Mouse (Mus musculus): Measurements from ENCODE around the gene Ano7. TPM values are rescaled to one million over a fixed set of nuclear protein-coding genes. Genes with fewer than 3 reads are reported as not detected.
"Not testable (repeated sequence)": the region's sequence is repeated elsewhere in the genome, so short reads cannot be mapped to it uniquely, and the experiment has no call there.

Ano7 gene
- total RNA-seq, 2 experiments from 2014 or later, result not detected

DNA sequence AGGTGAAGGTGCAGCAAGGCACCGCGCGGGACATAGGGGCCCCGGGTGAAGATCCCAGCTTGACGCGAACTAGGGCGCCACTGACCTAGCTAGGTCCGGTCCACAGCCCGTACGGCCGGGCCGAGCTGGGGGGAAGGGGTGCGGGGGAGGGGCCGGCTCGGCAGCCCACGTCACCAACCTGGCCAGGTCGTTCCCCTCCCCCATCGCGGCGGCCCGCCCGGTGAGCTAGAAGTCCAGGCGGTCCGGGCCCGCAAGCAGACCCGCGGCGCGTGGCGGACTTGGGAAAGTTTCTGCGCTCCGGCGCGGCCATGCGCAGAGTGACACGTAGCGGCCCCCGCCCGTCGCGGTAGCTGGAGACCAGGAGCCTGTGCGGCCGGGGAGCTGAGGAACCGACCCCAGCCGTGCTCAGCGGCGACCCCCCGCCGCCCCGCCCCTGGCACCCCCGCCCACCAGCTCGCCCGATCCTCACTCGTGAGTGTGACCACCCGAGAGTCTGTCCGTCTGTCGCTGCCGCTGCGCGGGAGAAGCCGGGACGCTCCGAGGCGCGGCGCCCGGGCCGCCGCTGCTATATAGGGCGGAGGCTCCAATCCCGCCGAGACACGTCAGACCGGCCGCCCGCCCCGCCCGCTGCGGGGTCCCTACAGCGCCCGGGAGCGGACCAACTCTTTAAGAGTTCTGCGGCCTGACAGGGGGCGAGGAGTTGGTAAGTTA, 71.5 kb downstream of the Ano7 start:
- peak; percentile 84 to 85 for DNase-seq (ENCODE audit: low spot score in 2 of 2)

DNA sequence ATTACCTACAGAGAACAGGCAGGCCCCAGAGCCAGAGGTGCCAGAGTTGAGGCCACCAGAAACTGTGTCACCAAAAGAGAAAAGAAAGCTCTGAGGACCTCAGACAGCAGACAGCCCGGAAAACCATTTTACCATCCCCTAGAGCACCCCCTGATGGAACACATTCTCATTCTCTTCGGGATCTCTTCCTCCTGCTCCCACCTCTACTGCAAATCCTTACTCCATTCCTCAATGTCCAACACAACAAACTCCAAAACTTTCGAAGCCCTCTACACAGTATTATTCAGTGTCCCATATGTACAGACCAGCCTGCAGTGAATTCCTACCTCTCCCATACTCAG, 72.1 kb downstream of the Ano7 start:
- DNase-seq (ENCODE audit: low spot score in 2 of 2), result no peak

DNA sequence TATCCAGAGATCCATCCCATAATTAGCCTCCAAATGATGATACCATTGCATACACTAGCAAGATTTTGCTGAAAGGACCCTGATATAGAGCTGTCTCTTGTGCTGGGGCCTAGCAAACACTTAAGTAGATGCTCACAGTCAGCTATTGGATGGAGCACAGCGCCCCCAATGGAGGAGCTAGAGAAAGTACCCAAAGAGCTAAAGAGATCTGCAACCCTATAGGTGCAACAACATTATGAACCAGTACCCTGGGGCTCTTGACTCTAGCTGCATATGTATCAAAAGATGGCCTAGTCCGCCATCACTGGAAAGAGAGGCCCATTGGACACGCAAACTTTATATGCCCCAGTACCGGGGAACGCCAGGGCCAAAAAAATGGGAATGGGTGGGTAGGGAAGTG, 76.4 kb downstream of the Ano7 start:
- not testable (repeated sequence) for DNase-seq (ENCODE audit: low spot score in 2 of 2)

- DNase-seq (ENCODE audit: low spot score in 2 of 2), result no peak
Measured at GRCm38 (mm10) chr1:93453721-93454255, 80.1 kb downstream of the Ano7 start.

Small RNA genes within 50 kb of the gene (microRNA-seq; reads per million reads assigned to microRNA genes)
- 0 reads per million in 2 experiments for gene Mir6345 (ENCODE audit: borderline number of aligned reads in 2 of 2)
- 0 reads per million in 2 experiments for gene Mir6902 (ENCODE audit: borderline number of aligned reads in 2 of 2)

Other genes with a start within 250 kb of the Ano7 start
- gene Agxt, start 238.7 kb upstream of the Ano7 start, total RNA-seq (2021), result not detected
- not detected for gene 2310007B03Rik, start 213.0 kb upstream of the Ano7 start, total RNA-seq (2021)
- gene Crocc2, start 205.2 kb upstream of the Ano7 start, total RNA-seq (2021), result under 1 TPM in 1 of 2 experiments, not detected in 1; 0.03 TPM
- 10 to 100 TPM; 10.7 to 22.3 TPM for gene Sned1, start 138.1 kb upstream of the Ano7 start, total RNA-seq (2021)
- 10 to 100 TPM; 23.1 to 23.3 TPM for gene Mterf4, start 68.0 kb upstream of the Ano7 start, total RNA-seq (2021)
- 10 to 100 TPM; 20.4 to 28.5 TPM for gene Ppp1r7, start 31.1 kb upstream of the Ano7 start, total RNA-seq (2021)
- gene Pask, start 30.4 kb upstream of the Ano7 start, total RNA-seq (2021), result 1 to 10 TPM; 2.7 to 3.6 TPM
- 100 to 1,000 TPM; 316 to 376 TPM for gene Hdlbp, start 104.9 kb downstream of the Ano7 start, total RNA-seq (2021)
- gene Farp2, start 138.1 kb downstream of the Ano7 start, total RNA-seq (2021), result 10 to 100 TPM; 18.5 to 18.7 TPM